Mouse (Mus musculus) MEL (cell line): Measurements from ENCODE around the gene 9530077C05Rik. TPM values are rescaled to one million over a fixed set of nuclear protein-coding genes. Genes with fewer than 3 reads are reported as not detected.
A peak's percentile ranks its signal among the peaks of the same experiment; 100 is the strongest.
"Not testable (repeated sequence)": the region's sequence is repeated elsewhere in the genome, so short reads cannot be mapped to it uniquely, and the experiment has no call there.

Experiments used
- DNase-seq: peaks from one replicate; pipeline ENCODE4 v3.0.0; 2011; ENCODE audit warnings: low read depth, low spot score
- H3K27ac ChIP-seq: 2 replicates; pipeline ENCODE4 v1.5.1; 2012; ENCODE audit warnings: low read depth, mild to moderate bottlenecking, control low read depth, low read length, moderate library complexity; ENCODE audit not compliant: control insufficient read depth
- H3K27me3 ChIP-seq, 2 experiments: fragments of 150-350 bp in 1 of 2; sonication (generic) in 1 of 2; 2 replicates each; pipeline ENCODE4 v1.6.1; 2012; ENCODE audit warnings: low read length in 2 of 2, mild to moderate bottlenecking in 2 of 2, improper control_type of control experiment in 1 of 2, moderate library complexity in 1 of 2; ENCODE audit not compliant: insufficient read depth in 2 of 2, control insufficient read depth in 1 of 2
- H3K36me3 ChIP-seq, 2 experiments: 2 replicates each; pipeline ENCODE4 v1.6.1; 2012 to 2014; ENCODE audit warnings: low read length in 2 of 2, improper control_type of control experiment in 1 of 2, inconsistent platforms in 1 of 2, mild to moderate bottlenecking in 1 of 2; ENCODE audit not compliant: insufficient read depth in 2 of 2, control insufficient read depth in 1 of 2
- H3K4me1 ChIP-seq, 2 experiments: fragments of 150-350 bp in 1 of 2; sonication (generic) in 1 of 2; 2 replicates each; pipeline ENCODE4 v1.6.1; 2012; ENCODE audit warnings: low read length in 2 of 2, improper control_type of control experiment in 1 of 2, mild to moderate bottlenecking in 1 of 2; ENCODE audit not compliant: insufficient read depth in 2 of 2, control insufficient read depth in 1 of 2
- H3K4me3 ChIP-seq, 2 experiments: fragments of 150-350 bp in 1 of 2; sonication (generic) in 1 of 2; 2 replicates each; pipeline ENCODE4 v1.5.1; 2012; ENCODE audit warnings: low read depth in 2 of 2, low read length in 2 of 2, mild to moderate bottlenecking in 2 of 2, moderate library complexity in 2 of 2, control low read depth in 1 of 2, improper control_type of control experiment in 1 of 2; ENCODE audit not compliant: control insufficient read depth in 1 of 2, insufficient read depth in 1 of 2
- H3K79me2 ChIP-seq: 2 replicates; pipeline ENCODE4 v1.6.1; 2012; ENCODE audit warnings: mild to moderate bottlenecking, low read length, moderate library complexity; ENCODE audit not compliant: control insufficient read depth, poor library complexity, insufficient read depth
- H3K9ac ChIP-seq: 2 replicates; pipeline ENCODE4 v1.6.1; 2012; ENCODE audit warnings: low read depth, mild to moderate bottlenecking, control low read depth, low read length, moderate library complexity; ENCODE audit not compliant: control insufficient read depth, poor library complexity, severe bottlenecking
- H3K9me3 ChIP-seq: fragments of 150-350 bp; sonication (generic); replicated peaks from 2 replicates; pipeline ENCODE4 v1.6.1; 2012; ENCODE audit warnings: mild to moderate bottlenecking, low read length, improper control_type of control experiment, moderate library complexity; ENCODE audit not compliant: insufficient read depth
- BHLHE40 ChIP-seq: IDR thresholded peaks from 2 replicates; pipeline ENCODE4 v1.6.1; 2012; ENCODE audit warnings: low read depth, mild to moderate bottlenecking, inconsistent platforms, low read length, improper control_type of control experiment, borderline replicate concordance
- CTCF ChIP-seq, 3 experiments: IDR thresholded peaks in 2 of 3; conservative IDR thresholded peaks in 1 of 3; 2 replicates each; pipeline ENCODE4 v1.5.1; 2011 to 2012; ENCODE audit warnings: low read length in 3 of 3, low read depth in 2 of 3, mild to moderate bottlenecking in 2 of 3, improper control_type of control experiment in 1 of 3, inconsistent platforms in 1 of 3, mixed read lengths in 1 of 3, moderate library complexity in 1 of 3; ENCODE audit not compliant: control insufficient read depth in 1 of 3, insufficient read depth in 1 of 3, poor library complexity in 1 of 3, severe bottlenecking in 1 of 3
- ELF1 ChIP-seq: IDR thresholded peaks from 2 replicates; pipeline ENCODE4 v1.6.1; 2014; ENCODE audit warnings: low read depth, mild to moderate bottlenecking, inconsistent platforms, low read length, improper control_type of control experiment, moderate library complexity
- EP300 ChIP-seq, 2 experiments: IDR thresholded peaks; 2 replicates each; pipeline ENCODE4 v1.6.1; 2011; ENCODE audit warnings: improper control_type of control experiment in 2 of 2, low read length in 2 of 2, low read depth in 1 of 2, mild to moderate bottlenecking in 1 of 2
- HCFC1 ChIP-seq: IDR thresholded peaks from 2 replicates; pipeline ENCODE4 v1.6.1; 2012; ENCODE audit warnings: low read depth, mild to moderate bottlenecking, inconsistent platforms, low read length, improper control_type of control experiment, moderate library complexity
- MAX ChIP-seq: IDR thresholded peaks from 2 replicates; pipeline ENCODE4 v1.6.1; 2011; ENCODE audit warnings: low read length, improper control_type of control experiment
- MEF2A ChIP-seq: IDR thresholded peaks from 2 replicates; pipeline ENCODE4 v1.6.1; 2014; ENCODE audit warnings: low read depth, mild to moderate bottlenecking, inconsistent platforms, low read length, improper control_type of control experiment; ENCODE audit not compliant: poor library complexity, insufficient replicate concordance, severe bottlenecking; ENCODE audit errors: extremely low read depth
- MXI1 ChIP-seq: IDR thresholded peaks from 2 replicates; pipeline ENCODE4 v1.6.1; 2011; ENCODE audit warnings: mild to moderate bottlenecking, low read depth, low read length, improper control_type of control experiment
- MYC ChIP-seq: IDR thresholded peaks from 2 replicates; pipeline ENCODE4 v1.6.1; 2011; ENCODE audit warnings: low read depth, mild to moderate bottlenecking, low read length, improper control_type of control experiment, moderate library complexity
- RAD21 ChIP-seq: IDR thresholded peaks from 2 replicates; pipeline ENCODE4 v1.6.1; 2011; ENCODE audit warnings: mild to moderate bottlenecking, low read depth, low read length, improper control_type of control experiment
- SMC3 ChIP-seq: IDR thresholded peaks from 2 replicates; pipeline ENCODE4 v1.6.1; 2011; ENCODE audit warnings: low read depth, low read length, improper control_type of control experiment
- TBP ChIP-seq: IDR thresholded peaks from 2 replicates; pipeline ENCODE4 v1.8.0; 2011; ENCODE audit warnings: low read depth, low read length, improper control_type of control experiment
- USF1 ChIP-seq: IDR thresholded peaks from 2 replicates; pipeline ENCODE4 v1.6.1; 2014; ENCODE audit warnings: low read depth, mild to moderate bottlenecking, inconsistent platforms, low read length, improper control_type of control experiment, moderate library complexity
- USF2 ChIP-seq, 2 experiments: IDR thresholded peaks; 2 replicates each; pipeline ENCODE4 v1.6.1; 2011 to 2012; ENCODE audit warnings: improper control_type of control experiment in 2 of 2, low read length in 2 of 2, borderline replicate concordance in 1 of 2, inconsistent platforms in 1 of 2, low read depth in 1 of 2, mild to moderate bottlenecking in 1 of 2; ENCODE audit not compliant: insufficient read depth in 1 of 2
- ZC3H11A ChIP-seq: IDR thresholded peaks from 2 replicates; pipeline ENCODE4 v1.6.1; 2012; ENCODE audit warnings: low read depth, mild to moderate bottlenecking, inconsistent platforms, low read length, improper control_type of control experiment
- ZKSCAN1 ChIP-seq: IDR thresholded peaks from 2 replicates; pipeline ENCODE4 v1.6.1; 2012; ENCODE audit warnings: low read depth, mild to moderate bottlenecking, inconsistent platforms, low read length, improper control_type of control experiment, moderate library complexity
- polyA plus RNA-seq, 2 experiments: library from polyadenylated mRNA; stranded (reverse) in 1 of 2; unstranded in 1 of 2; fragments of >175 nt in 1 of 2; fragments of >200 nt in 1 of 2; gene quantifications; 2 replicates each; pipeline versions ENCODE4 v1.2.1 to v1.2.4; 2012; ENCODE audit warnings: low replicate concordance in 2 of 2, low read depth in 1 of 2; ENCODE audit not compliant: insufficient read length in 2 of 2, insufficient read depth in 1 of 2, missing spikeins in 1 of 2
- total RNA-seq: library from RNA; depleted of rRNA; stranded (reverse); fragments of 300-350 nt; gene quantifications from 2 replicates; pipeline ENCODE4 v1.2.3, GENCODE M21; 2012

Gene 9530077C05Rik
- total and polyA plus RNA-seq, 3 experiments, result 4.1 to 6.9 TPM; not detected in 1

GRCm38 (mm10) chr9:22402976-22403375, 8.3 kb upstream of the 9530077C05Rik start (continued):
- TF ChIP-seq MXI1, result no peak
- no peak for TF ChIP-seq USF2 (IDR thresholded peaks at IDR 0.05; ENCODE audit: borderline replicate concordance in 1 of 2, insufficient read depth in 1 of 2, low read depth in 1 of 2, low read length in 2 of 2)
- TF ChIP-seq ZKSCAN1, result no peak
- TF ChIP-seq HCFC1, result no peak
- peak in 1 of 2 experiments; percentile 83; a peak in 2 of 4 replicates for TF ChIP-seq EP300 (IDR thresholded peaks at IDR 0.05; ENCODE audit: low read depth in 1 of 2, low read length in 2 of 2)
- no peak for TF ChIP-seq BHLHE40
- no peak for TF ChIP-seq RAD21
- no peak for TF ChIP-seq MAX

- not testable (repeated sequence) for H3K9me3 ChIP-seq, H3K27ac ChIP-seq, H3K36me3 ChIP-seq, H3K4me3 ChIP-seq, H3K27me3 ChIP-seq, H3K4me1 ChIP-seq, H3K79me2 ChIP-seq, H3K9ac ChIP-seq, DNase-seq
- TF ChIP-seq MAX, result peak; percentile 77
- peak; percentile 22 for TF ChIP-seq RAD21
- peak; percentile 23; the same call in 1 of the 2 replicates for TF ChIP-seq SMC3
- peak in 2 of 3 experiments; percentile 5 to 36; a peak in 2 of 6 replicates for TF ChIP-seq CTCF (IDR thresholded peaks at IDR 0.05 in 2 of 3, conservative IDR thresholded peaks at IDR 0.05 in 1 of 3; ENCODE audit: control insufficient read depth in 1 of 3, insufficient read depth in 1 of 3, low read depth in 2 of 3, low read length in 3 of 3, poor library complexity in 1 of 3, severe bottlenecking in 1 of 3)
- peak; percentile 13; the same call in 1 of the 2 replicates for TF ChIP-seq ZC3H11A
- TF ChIP-seq TBP, result 0 out of 2 replicates have a peak, but pooled peaks have one; percentile 22
- TF ChIP-seq USF1, result peak; percentile 69
- TF ChIP-seq MYC, result peak; percentile 81
These were observed 7.8 kb upstream of the 9530077C05Rik start for GRCm38 (mm10) chr9:22403501-22403900.

GRCm38 (mm10) chr9:22405414-22405813, 5.9 kb upstream of the 9530077C05Rik start:
- H3K79me2 ChIP-seq, result no peaks in the 10 kb centered on the region
- no peaks in the 10 kb centered on the region for H3K27me3 ChIP-seq
- H3K9me3 ChIP-seq, result no peaks in the 10 kb centered on the region
- H3K4me1 ChIP-seq, result peaks cover 6 to 8% of the 10 kb centered on the region in 2 experiments; a peak in 3 of 4 replicates
- H3K4me3 ChIP-seq, result no peak overlapping the region
- no peak overlapping the region for H3K9ac ChIP-seq
- no peak for DNase-seq
- H3K27ac ChIP-seq, result no peak overlapping the region
- peaks cover 0 to 9% of the 10 kb centered on the region in 2 experiments; a peak in 2 of 4 replicates for H3K36me3 ChIP-seq
- no peak for TF ChIP-seq MEF2A
- no peak for TF ChIP-seq ELF1
- no peak for TF ChIP-seq ZC3H11A
- no peak for TF ChIP-seq MXI1
- no peak for TF ChIP-seq USF1
- TF ChIP-seq, all 39 proteins: peak for 0
